Mouse (Mus musculus) left cerebral cortex, postnatal 14 days (tissue): Measurements from ENCODE around the gene Prdm16. TPM values are rescaled to one million over a fixed set of nuclear protein-coding genes. Genes with fewer than 3 reads are reported as not detected.
A peak's percentile ranks its signal among the peaks of the same experiment; 100 is the strongest.

Experiments used
- DNase-seq, 2 experiments: peaks; one replicate each; pipeline ENCODE4 v3.0.0; 2021 to 2022; ENCODE audit warnings: low spot score in 2 of 2, mixed read lengths in 1 of 2
- intact Hi-C: fragments of 180-260 bp; cut with DNase I; formaldehyde crosslinking; loops from one replicate; pipeline ENCODE4 v1.15.1; 2025
- total RNA-seq, 2 experiments: library from RNA; stranded (reverse); gene quantifications; 2 replicates each; pipeline ENCODE4 v1.2.3; 2021

Prdm16 gene
- total RNA-seq, 2 experiments from 2014 or later: 6.8 TPM

GRCm38 (mm10) chr4:154460021-154460420, 176.7 kb downstream of the Prdm16 start:
- DNase-seq: no peak
- intact Hi-C loops: no loop called here

- intact Hi-C loops: no loop called here
- no peak for DNase-seq
These were observed 178.9 kb downstream of the Prdm16 start for GRCm38 (mm10) chr4:154457756-154458155.

- no peak for DNase-seq
- intact Hi-C loops: no loop called here
These were observed 180.3 kb downstream of the Prdm16 start for GRCm38 (mm10) chr4:154456265-154456822.

- intact Hi-C loops: no loop called here
- peak in 1 of 2 experiments; percentile 28 for DNase-seq
These were observed 186.2 kb downstream of the Prdm16 start for GRCm38 (mm10) chr4:154450441-154450840.

- DNase-seq: no peak
- intact Hi-C loops: no loop called here
These were observed 186.6 kb downstream of the Prdm16 start for GRCm38 (mm10) chr4:154450036-154450435.

GRCm38 (mm10) chr4:154449343-154449742, 187.3 kb downstream of the Prdm16 start:
- DNase-seq: peak; percentile 22 to 54
- intact Hi-C loops: loop anchor here (2.0 kb wide), 1 partner anchor 187 kb away; the partner anchor contains the start of gene Prdm16

- intact Hi-C loops: no loop called here
- DNase-seq: no peak
These were observed 191.0 kb downstream of the Prdm16 start for GRCm38 (mm10) chr4:154445721-154446120.

- intact Hi-C loops: no loop called here
- DNase-seq: no peak
These were observed 193.9 kb downstream of the Prdm16 start for GRCm38 (mm10) chr4:154442645-154443304.

GRCm38 (mm10) chr4:154439455-154440052, 197.1 kb downstream of the Prdm16 start:
- intact Hi-C loops: no loop called here

GRCm38 (mm10) chr4:154438610-154439009, 198.1 kb downstream of the Prdm16 start:
- intact Hi-C loops: no loop called here
- DNase-seq: peak; percentile 22 to 23

More at GRCm38 (mm10) chr4:154439455-154440052, 197.1 kb downstream of the Prdm16 start:
- peak in 1 of 2 experiments; percentile 38 for DNase-seq

GRCm38 (mm10) chr4:154429770-154430169, 206.9 kb downstream of the Prdm16 start:
- no peak for DNase-seq
- intact Hi-C loops: no loop called here

GRCm38 (mm10) chr4:154426901-154427300, 209.8 kb downstream of the Prdm16 start:
- intact Hi-C loops: no loop called here
- DNase-seq: no peak

GRCm38 (mm10) chr4:154425284-154425683, 211.4 kb downstream of the Prdm16 start:
- intact Hi-C loops: no loop called here

GRCm38 (mm10) chr4:154424681-154425080, 212.0 kb downstream of the Prdm16 start:
- intact Hi-C loops: no loop called here
- DNase-seq: no peak

More at GRCm38 (mm10) chr4:154425284-154425683, 211.4 kb downstream of the Prdm16 start:
- peak in 1 of 2 experiments; percentile 28 for DNase-seq

GRCm38 (mm10) chr4:154422431-154422913, 214.2 kb downstream of the Prdm16 start:
- DNase-seq: no peak
- intact Hi-C loops: no loop called here

- no peak for DNase-seq
- intact Hi-C loops: no loop called here
These were observed 215.9 kb downstream of the Prdm16 start for GRCm38 (mm10) chr4:154420749-154421148.

- intact Hi-C loops: no loop called here
- DNase-seq: no peak
These were observed 216.9 kb downstream of the Prdm16 start for GRCm38 (mm10) chr4:154419766-154420165.

- DNase-seq: peak in 1 of 2 experiments; percentile 48
These were observed 217.7 kb downstream of the Prdm16 start for GRCm38 (mm10) chr4:154418993-154419392.

GRCm38 (mm10) chr4:154418327-154418744, 218.3 kb downstream of the Prdm16 start:
- DNase-seq: no peak
- intact Hi-C loops: no loop called here

More at GRCm38 (mm10) chr4:154418993-154419392, 217.7 kb downstream of the Prdm16 start:
- intact Hi-C loops: no loop called here

GRCm38 (mm10) chr4:154416728-154417127, 219.9 kb downstream of the Prdm16 start:
- no peak for DNase-seq
- intact Hi-C loops: no loop called here
